Mouse (Mus musculus): ENCODE results near the gene Flywch2. TPM values are rescaled to one million over a fixed set of nuclear protein-coding genes. Genes with fewer than 3 reads are reported as not detected.
A peak's percentile ranks its signal among the peaks of the same experiment; 100 is the strongest.

Flywch2 gene
- polyA plus RNA-seq, 1 experiment from 2014 or later = 47.5 TPM

DNA sequence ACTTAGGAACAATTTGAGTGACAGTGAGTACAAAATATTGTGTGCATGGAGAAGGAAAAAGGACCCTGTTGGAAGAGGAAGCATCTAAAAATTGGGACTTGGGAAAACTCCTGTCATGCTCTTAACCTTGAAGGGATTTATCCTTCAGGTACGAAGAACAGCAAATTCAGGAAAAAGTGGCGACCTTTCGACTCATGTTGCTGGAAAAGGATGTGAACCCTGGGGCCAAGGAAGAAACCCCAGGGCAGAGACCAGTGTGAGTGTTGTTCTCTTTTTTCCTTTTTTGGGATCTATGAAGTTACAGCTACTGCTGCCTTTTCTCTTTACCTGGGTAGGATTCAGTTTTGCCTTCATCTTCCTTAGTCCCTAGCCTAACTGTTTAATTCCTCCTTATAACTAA is 22.0 kb upstream of the Flywch2 start:
- Histone ChIP-seq H3K36me3 (peaks cover 61% of the 10 kb centered on the region), H3K4me2 (replicated peaks) (no peak overlapping the region), H3K9me3 (no peaks in the 10 kb centered on the region), H3K27ac (no peak overlapping the region), H3K4me1 (peaks cover 33% of the 10 kb centered on the region), H3K9ac (no peak overlapping the region), H3K27me3 (replicated peaks) (no peaks in the 10 kb centered on the region), H3K4me3 (no peak overlapping the region)
- WGBS = 91% methylated on average over 3 of the region's 3 CpGs
- no peak for ATAC-seq (ENCODE audit: low FRiP score, low read depth)

DNA sequence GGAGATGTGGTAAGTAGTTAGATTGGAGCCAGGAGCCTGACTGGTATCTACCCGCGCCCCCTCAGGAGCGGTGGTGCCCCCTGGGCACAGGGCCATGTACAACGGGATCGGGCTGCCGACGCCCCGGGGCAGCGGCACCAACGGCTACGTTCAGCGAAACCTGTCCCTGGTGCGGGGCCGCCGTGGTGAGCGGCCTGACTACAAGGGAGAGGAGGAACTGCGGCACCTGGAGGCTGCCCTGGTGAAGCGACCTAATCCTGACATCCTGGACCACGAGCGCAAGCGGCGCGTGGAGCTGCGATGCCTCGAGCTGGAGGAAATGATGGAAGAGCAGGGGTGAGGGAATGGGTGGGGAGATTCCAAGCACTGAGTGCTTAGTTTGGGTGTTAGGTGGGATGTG is 21.0 kb upstream of the Flywch2 start:
- H3K4me1 ChIP-seq = peaks cover 33% of the 10 kb centered on the region
- H3K9ac ChIP-seq = no peak overlapping the region
- H3K9me3 ChIP-seq = no peaks in the 10 kb centered on the region
- H3K27me3 ChIP-seq (replicated peaks) = no peaks in the 10 kb centered on the region
- ATAC-seq (ENCODE audit: low FRiP score, low read depth) = no peak
- H3K36me3 ChIP-seq = peaks cover 51% of the 10 kb centered on the region
- no peak overlapping the region for H3K4me3 ChIP-seq
- no peak overlapping the region for H3K27ac ChIP-seq
- 92% methylated on average over 25 of the region's 25 CpGs for WGBS
- H3K4me2 ChIP-seq (replicated peaks) = peak overlapping the region; percentile 70

DNA sequence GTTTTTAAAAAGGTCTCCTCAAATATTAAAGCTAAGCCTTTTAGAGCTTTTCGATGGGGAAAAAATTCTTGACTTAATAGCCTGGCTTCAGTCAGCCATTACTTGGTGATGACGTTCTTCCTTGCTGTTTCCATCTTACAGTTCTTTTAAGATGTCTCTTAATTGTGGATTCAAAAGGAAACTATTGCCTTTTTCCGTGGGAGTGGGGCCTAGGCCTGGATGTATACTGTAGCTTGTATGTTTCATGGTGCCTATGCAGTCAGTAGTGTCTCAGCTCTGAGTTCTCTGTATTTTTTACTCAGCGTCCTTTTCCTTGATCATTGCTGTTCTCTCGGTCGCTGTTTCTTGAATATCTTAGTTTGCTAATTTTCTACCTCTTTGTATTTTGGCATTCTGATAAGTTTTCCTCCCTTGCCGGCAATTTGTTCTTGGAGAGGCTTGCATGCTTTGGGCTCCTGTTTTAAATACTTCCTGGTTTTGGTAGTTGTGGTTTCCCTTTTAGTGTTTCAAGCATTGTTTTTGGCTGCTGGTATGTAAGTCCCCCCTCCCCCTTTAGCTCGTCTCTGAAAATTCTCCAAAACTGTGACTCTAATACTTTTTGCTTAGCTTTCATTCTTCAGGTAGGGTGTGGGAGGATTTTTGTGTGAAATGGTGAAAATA is 18.7 kb upstream of the Flywch2 start:
- Histone ChIP-seq H3K27me3 (replicated peaks) (no peaks in the 10 kb centered on the region), H3K4me1 (peaks cover 33% of the 10 kb centered on the region), H3K4me2 (replicated peaks) (peak overlapping the region; percentile 70), H3K9me3 (no peaks in the 10 kb centered on the region), H3K36me3 (peaks cover 28% of the 10 kb centered on the region), H3K4me3 (peak overlapping the region; percentile 99), H3K9ac (peak overlapping the region; percentile 94), H3K27ac (no peak overlapping the region)
- no peak for ATAC-seq (ENCODE audit: low FRiP score, low read depth)
- WGBS = 9% methylated on average over 8 of the region's 8 CpGs

DNA sequence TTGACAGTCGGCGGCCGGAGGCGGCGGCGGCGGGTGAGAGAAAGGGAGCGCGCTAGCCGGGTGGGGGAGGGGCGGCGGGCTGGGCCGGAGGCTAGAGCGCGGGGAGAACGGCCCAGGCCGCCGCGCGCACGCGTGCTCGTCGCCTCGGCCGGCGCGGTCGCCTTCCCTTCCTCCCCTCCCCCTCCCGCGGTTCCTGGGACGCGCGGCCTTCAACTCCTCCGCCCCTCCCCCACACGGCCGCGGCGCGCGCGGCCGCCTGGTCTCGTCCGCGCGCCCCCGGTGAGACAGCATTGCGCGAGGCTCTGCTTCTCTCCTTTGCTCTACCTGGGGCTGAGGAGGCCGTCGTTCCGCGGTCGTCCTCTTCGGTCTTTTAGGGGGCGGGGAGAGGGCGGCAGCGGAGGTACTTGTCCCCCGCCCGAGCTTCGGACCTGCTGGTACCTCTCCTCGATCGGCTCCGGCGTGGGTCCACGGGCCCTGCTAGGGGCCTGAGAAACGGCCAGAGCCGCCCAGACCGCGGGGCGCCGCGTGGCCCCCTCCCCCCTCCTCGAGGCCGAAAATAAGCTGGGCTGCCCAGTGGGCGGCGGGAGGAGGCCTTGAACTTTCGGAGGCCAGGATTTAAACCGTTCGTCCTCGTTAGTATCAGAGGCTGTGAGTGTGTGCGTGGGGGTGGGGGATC is 17.6 kb upstream of the Flywch2 start:
- Histone ChIP-seq H3K4me1 (peaks cover 33% of the 10 kb centered on the region), H3K4me3 (peak overlapping the region; percentile 99), H3K9ac (peak overlapping the region; percentile 94), H3K36me3 (peaks cover 18% of the 10 kb centered on the region), H3K4me2 (replicated peaks) (peak overlapping the region; percentile 70), H3K27me3 (replicated peaks) (no peaks in the 10 kb centered on the region), H3K27ac (peak overlapping the region; percentile 91), H3K9me3 (no peaks in the 10 kb centered on the region)
- under 1% methylated on average over 73 of the region's 83 CpGs for WGBS
- peak; percentile 70 for ATAC-seq (ENCODE audit: low FRiP score, low read depth)

DNA sequence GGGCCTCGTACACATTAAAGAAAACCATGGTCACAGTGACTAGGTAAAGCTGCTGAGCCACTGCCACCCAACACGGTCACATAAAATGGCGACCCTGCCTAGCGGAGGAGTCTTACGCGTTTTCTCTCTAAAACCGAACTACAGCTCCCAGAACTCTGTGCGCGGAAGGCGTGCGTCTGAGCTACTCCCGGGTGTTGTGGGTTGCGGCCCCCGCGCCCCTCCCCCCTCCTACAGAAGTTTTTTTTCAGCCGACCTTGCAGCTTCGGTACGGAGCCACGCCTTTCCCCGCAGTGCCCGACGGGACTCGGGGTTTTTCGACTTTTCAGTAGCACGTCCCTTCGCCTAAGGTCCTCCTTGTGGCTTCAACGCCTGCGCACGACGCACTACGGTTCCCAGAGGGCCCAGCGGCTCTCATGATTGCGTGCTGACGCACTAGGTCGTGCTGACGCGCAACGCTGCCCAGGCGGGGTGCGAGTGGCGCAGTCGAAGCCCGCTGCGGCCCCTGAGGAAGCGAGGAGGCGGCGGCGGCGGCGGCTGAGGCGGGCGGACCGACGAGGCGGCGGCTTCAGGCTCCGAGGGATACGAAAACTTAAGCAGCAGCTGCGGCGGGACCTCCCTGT is 17.0 kb upstream of the Flywch2 start:
- peak overlapping the region; percentile 91 for H3K27ac ChIP-seq
- H3K9ac ChIP-seq = peak overlapping the region; percentile 94
- WGBS = under 1% methylated on average over 60 of the region's 60 CpGs
- H3K36me3 ChIP-seq = peaks cover 11% of the 10 kb centered on the region
- H3K4me3 ChIP-seq = peak overlapping the region; percentile 99
- H3K4me1 ChIP-seq = peaks cover 33% of the 10 kb centered on the region
- peak; percentile 98 for ATAC-seq (ENCODE audit: low FRiP score, low read depth)
- peak overlapping the region; percentile 70 for H3K4me2 ChIP-seq (replicated peaks)
- no peaks in the 10 kb centered on the region for H3K27me3 ChIP-seq (replicated peaks)
- H3K9me3 ChIP-seq = no peaks in the 10 kb centered on the region

DNA sequence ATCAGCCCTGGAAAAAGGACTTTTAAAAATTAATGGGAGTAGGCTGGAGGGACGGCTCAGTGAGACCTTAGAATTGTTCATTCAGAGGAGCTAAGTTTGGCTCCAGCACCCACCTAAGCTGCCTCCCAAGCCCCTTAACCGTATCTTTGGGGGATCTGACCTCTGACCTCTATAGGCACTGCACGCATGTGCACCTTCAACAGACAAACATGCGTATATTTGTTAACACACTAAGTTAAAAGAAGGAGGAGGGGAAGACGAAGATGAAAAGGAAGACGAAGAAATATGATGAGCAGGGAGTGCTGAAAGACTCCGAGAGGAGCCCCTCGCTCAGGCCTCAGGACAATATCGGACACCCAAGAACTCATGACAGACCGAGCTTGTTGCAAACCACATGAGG is 15.7 kb upstream of the Flywch2 start:
- H3K4me1 ChIP-seq = peaks cover 24% of the 10 kb centered on the region
- no peaks in the 10 kb centered on the region for H3K27me3 ChIP-seq (replicated peaks)
- no peak overlapping the region for H3K4me3 ChIP-seq
- 91% methylated on average over 10 of the region's 10 CpGs for WGBS
- no peak overlapping the region for H3K4me2 ChIP-seq (replicated peaks)
- H3K9me3 ChIP-seq = no peaks in the 10 kb centered on the region
- no peak for ATAC-seq (ENCODE audit: low FRiP score, low read depth)
- 0 out of 2 replicates have a peak, but pooled peaks cover under 1% of the 10 kb centered on the region for H3K36me3 ChIP-seq
- no peak overlapping the region for H3K27ac ChIP-seq
- no peak overlapping the region for H3K9ac ChIP-seq

DNA sequence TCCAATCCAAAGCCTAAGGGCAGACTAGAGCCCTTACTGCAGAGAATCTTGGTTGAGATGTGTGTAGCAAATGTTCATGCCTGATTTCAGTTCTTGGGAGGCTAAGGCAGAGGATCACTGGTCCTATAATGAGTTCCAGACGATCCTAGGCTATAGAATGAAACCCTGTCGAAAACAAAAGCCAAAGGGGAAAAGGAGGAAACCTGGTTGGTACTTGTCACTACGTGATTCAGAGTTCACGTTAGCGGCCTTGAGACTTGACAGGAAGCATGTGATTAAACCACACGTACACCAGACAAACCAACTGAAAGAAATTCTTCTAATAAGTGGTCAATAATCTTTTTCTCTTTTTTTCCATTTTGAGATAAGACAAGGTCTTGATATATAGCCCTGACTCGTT is 11.4 kb upstream of the Flywch2 start:
- Histone ChIP-seq H3K36me3 (no peaks in the 10 kb centered on the region), H3K4me3 (no peak overlapping the region), H3K4me1 (no peaks in the 10 kb centered on the region), H3K9ac (no peak overlapping the region), H3K27ac (no peak overlapping the region), H3K9me3 (no peaks in the 10 kb centered on the region), H3K27me3 (replicated peaks) (no peaks in the 10 kb centered on the region), H3K4me2 (replicated peaks) (no peak overlapping the region)
- WGBS = 80% methylated on average over 7 of the region's 7 CpGs
- ATAC-seq (ENCODE audit: low FRiP score, low read depth) = no peak

DNA sequence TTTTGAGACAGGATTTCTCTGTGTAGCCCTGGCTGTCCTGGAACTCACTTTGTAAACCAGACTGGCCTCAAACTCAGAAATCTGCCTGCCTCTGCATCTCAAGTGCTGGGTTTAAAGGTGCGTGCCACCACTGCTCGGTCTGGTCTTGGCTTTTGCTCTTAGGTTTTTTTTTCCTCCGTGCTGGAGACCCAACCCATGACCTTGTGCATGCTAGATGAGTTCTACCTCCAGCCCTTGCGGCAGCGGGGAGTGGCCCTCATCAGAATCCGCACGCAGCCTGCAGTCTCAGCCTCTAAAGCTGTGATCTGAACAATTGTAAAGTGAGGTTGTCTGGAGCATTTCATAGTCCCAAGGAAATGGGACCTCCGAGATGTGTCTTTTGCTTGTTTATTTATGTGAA is 9.4 kb upstream of the Flywch2 start:
- ATAC-seq (ENCODE audit: low FRiP score, low read depth) = no peak
- Histone ChIP-seq H3K9ac (no peak overlapping the region), H3K27ac (no peak overlapping the region), H3K4me1 (peaks cover 8% of the 10 kb centered on the region; the same call in 1 of the 2 replicates), H3K27me3 (replicated peaks) (no peaks in the 10 kb centered on the region), H3K4me3 (no peak overlapping the region), H3K9me3 (no peaks in the 10 kb centered on the region), H3K4me2 (replicated peaks) (no peak overlapping the region), H3K36me3 (no peaks in the 10 kb centered on the region)
- 95% methylated on average over 8 of the region's 8 CpGs for WGBS

DNA sequence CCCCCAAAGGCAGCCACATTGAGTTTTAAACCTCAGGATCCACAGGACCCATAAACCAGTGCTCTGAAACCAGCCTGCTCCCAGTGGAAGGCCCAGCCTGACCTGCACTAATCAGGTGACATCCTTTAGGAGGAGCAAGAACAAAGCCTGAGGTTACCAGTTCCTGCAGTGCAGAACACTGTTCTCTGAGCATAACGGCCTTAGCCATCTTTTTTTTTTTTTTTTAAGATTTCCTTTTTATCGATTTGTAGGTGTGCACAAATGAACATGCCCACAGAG is 5.1 kb upstream of the Flywch2 start:
- Histone ChIP-seq H3K36me3 (no peaks in the 10 kb centered on the region), H3K27me3 (replicated peaks) (no peaks in the 10 kb centered on the region), H3K27ac (peak overlapping the region; percentile 82), H3K9ac (peak overlapping the region; percentile 69), H3K9me3 (no peaks in the 10 kb centered on the region), H3K4me1 (peaks cover 12% of the 10 kb centered on the region), H3K4me2 (replicated peaks) (peak overlapping the region; percentile 65), H3K4me3 (no peak overlapping the region)
- 53% methylated on average over 2 of the region's 2 CpGs for WGBS
- no peak; the same call in 1 of the 2 replicates for ATAC-seq (ENCODE audit: low FRiP score, low read depth)

DNA sequence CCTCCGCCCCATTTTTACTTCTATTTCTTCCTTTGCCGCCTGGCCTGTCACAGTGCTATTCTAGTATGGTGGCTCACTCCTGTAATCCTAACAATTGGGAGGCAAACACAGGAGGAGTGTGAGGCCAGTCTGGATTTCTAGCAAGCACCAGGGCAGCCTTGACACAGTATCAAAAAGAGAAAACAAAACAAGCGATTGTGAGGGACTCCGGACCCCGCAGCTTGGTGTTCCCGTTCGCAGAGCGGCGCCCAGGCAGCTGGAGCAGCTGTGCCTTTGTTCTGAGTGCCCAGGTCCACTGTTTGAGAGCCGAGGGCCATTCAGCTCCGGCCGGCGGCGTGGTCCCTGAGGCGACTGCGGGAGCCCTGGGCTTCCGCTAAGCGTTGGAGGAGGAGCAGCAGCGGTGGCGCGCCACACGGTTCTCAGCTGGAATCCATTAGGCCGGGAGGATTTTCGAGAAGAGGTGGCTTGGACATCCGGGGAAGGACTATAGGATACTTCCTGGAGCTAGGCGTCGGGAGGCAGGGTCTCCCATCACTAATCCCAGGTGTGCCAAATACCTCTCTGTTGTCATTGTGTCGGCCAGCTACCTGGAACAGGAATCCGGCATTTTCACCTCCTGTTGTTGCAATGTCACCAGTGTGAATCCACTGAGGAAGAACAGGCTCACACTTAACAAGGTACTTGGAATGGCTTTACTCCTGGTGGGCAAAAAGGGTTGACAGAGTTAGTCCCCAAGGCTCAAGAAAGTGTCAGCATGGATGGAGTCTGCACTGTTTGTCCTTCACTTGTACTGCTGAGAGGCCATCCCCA is 4.6 kb upstream of the Flywch2 start, which contains the start of gene Srrm2:
TSS of gene Srrm2 (plus strand) at position 264 of the 810 bp plus-strand sequence.
- Histone ChIP-seq H3K9me3 (no peaks in the 10 kb centered on the region), H3K4me2 (replicated peaks) (peak within 1 kb of the TSS; percentile 65), H3K4me3 (peak within 1 kb of the TSS; percentile 32), H3K4me1 (peaks cover 13% of the 10 kb centered on the region), H3K9ac (peak within 1 kb of the TSS; percentile 69), H3K27ac (peak within 1 kb of the TSS; percentile 82), H3K36me3 (no peaks in the 10 kb centered on the region), H3K27me3 (replicated peaks) (no peaks in the 10 kb centered on the region)
- 3% methylated on average over 29 of the region's 29 CpGs for WGBS
- peak; percentile 35; the same call in 1 of the 2 replicates for ATAC-seq (ENCODE audit: low FRiP score, low read depth)

DNA sequence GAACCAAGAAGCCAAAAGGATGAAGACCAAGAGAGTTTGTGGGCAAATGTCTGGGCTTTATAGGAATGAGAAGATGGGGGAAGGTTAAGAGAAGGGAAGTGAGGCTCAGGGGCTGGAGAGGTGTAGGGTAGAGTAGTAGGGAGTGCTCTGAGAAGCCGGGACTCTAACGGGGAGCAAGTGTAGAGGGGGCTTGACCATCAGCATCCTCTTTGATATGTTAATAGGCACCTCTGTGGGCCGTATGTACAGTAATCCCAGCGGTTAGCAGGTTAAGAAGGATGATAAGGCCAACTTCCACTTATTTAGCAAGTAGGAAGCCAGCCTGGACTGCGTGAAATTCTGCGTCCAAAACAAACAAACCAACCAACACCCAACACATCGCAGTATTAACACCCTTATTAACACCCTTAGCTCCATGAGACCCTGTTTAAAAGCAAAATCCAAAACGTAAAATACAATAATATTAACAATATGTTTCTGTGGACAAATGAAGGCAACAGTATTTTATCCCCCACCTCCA is 3.9 kb upstream of the Flywch2 start:
- WGBS = 17% methylated on average over 8 of the region's 8 CpGs
- Histone ChIP-seq H3K4me2 (replicated peaks) (peak overlapping the region; percentile 65), H3K27me3 (replicated peaks) (no peaks in the 10 kb centered on the region), H3K4me3 (no peak overlapping the region; the same call in 1 of the 2 replicates), H3K9ac (peak overlapping the region; percentile 69), H3K9me3 (no peaks in the 10 kb centered on the region), H3K27ac (peak overlapping the region; percentile 82), H3K4me1 (peaks cover 15% of the 10 kb centered on the region), H3K36me3 (no peaks in the 10 kb centered on the region)
- ATAC-seq (ENCODE audit: low FRiP score, low read depth) = no peak

DNA sequence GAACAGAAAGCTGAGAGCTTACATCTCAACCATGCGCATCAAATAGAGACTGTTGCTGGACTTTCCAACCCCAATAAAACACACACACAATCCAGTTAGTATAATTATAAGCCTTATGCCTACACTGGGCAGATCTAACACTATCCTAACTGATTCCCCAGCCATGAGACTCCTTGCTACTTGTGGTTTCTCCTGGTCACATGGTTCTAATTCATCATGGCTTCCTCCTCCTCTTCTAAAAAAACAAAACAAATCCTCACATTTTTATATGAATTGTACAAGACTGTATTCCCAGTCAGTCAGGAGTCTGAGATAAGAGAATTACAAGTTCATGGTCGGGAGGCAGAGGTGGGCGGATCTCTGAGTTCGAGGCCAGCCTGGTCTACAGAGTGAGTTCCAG is 3.1 kb upstream of the Flywch2 start:
- no peak for ATAC-seq (ENCODE audit: low FRiP score, low read depth)
- Histone ChIP-seq H3K36me3 (no peaks in the 10 kb centered on the region), H3K4me3 (no peak overlapping the region), H3K9me3 (no peaks in the 10 kb centered on the region), H3K4me2 (replicated peaks) (no peak overlapping the region), H3K27ac (no peak overlapping the region), H3K4me1 (peaks cover 15% of the 10 kb centered on the region), H3K9ac (no peak overlapping the region), H3K27me3 (replicated peaks) (no peaks in the 10 kb centered on the region)
- WGBS = 87% methylated on average over 4 of the region's 4 CpGs

Data from neural tube, embryonic 12.5 days (tissue).